Mouse (Mus musculus): ENCODE results near the gene Rnf19b.

The Rnf19b gene

GRCm38 (mm10) chr4:129079126-129079525 lies 21.1 kb downstream of the Rnf19b start:
- no peak for DNase-seq (ENCODE audit: low spot score in 2 of 2)

GRCm38 (mm10) chr4:129081041-129081440 lies 23.0 kb downstream of the Rnf19b start:
- DNase-seq (ENCODE audit: low spot score in 2 of 2), result no peak

GRCm38 (mm10) chr4:129081512-129081911 lies 23.4 kb downstream of the Rnf19b start:
- DNase-seq (ENCODE audit: low spot score in 2 of 2), result no peak

GRCm38 (mm10) chr4:129081939-129082338 lies 23.9 kb downstream of the Rnf19b start:
- no peak for DNase-seq (ENCODE audit: low spot score in 2 of 2)

- peak; percentile 32 to 60 for DNase-seq (ENCODE audit: low spot score in 2 of 2)
These were observed 24.5 kb downstream of the Rnf19b start for GRCm38 (mm10) chr4:129082379-129083115.

GRCm38 (mm10) chr4:129084896-129085295 lies 26.8 kb downstream of the Rnf19b start:
- DNase-seq (ENCODE audit: low spot score in 2 of 2), result no peak

- DNase-seq (ENCODE audit: low spot score in 2 of 2), result peak in 1 of 2 experiments; percentile 58
These were observed 28.0 kb downstream of the Rnf19b start for GRCm38 (mm10) chr4:129086078-129086477.

GRCm38 (mm10) chr4:129087850-129088249 lies 29.8 kb downstream of the Rnf19b start:
- no peak for DNase-seq (ENCODE audit: low spot score in 2 of 2)

GRCm38 (mm10) chr4:129095276-129095675 lies 37.2 kb downstream of the Rnf19b start:
- DNase-seq (ENCODE audit: low spot score in 2 of 2), result no peak

- DNase-seq (ENCODE audit: low spot score in 2 of 2), result no peak
These were observed 38.9 kb downstream of the Rnf19b start for GRCm38 (mm10) chr4:129097006-129097405.

- DNase-seq (ENCODE audit: low spot score in 2 of 2), result no peak
These were observed 44.2 kb downstream of the Rnf19b start for GRCm38 (mm10) chr4:129102133-129102829.

- DNase-seq (ENCODE audit: low spot score in 2 of 2), result no peak
These were observed 47.3 kb downstream of the Rnf19b start, which contains the start of gene Tmem54 for GRCm38 (mm10) chr4:129105356-129105755. Gene Tmem54, plus strand, starts transcription at chr4:129105548.

GRCm38 (mm10) chr4:129106073-129106472 lies 48.0 kb downstream of the Rnf19b start:
- DNase-seq (ENCODE audit: low spot score in 2 of 2), result no peak

GRCm38 (mm10) chr4:129107348-129107899 lies 49.4 kb downstream of the Rnf19b start:
- no peak for DNase-seq (ENCODE audit: low spot score in 2 of 2)

GRCm38 (mm10) chr4:129108624-129109023 lies 50.6 kb downstream of the Rnf19b start:
- DNase-seq (ENCODE audit: low spot score in 2 of 2), result no peak

- no peak for DNase-seq (ENCODE audit: low spot score in 2 of 2)
These were observed 52.7 kb downstream of the Rnf19b start for GRCm38 (mm10) chr4:129110804-129111203.

GRCm38 (mm10) chr4:129111350-129111749 lies 53.3 kb downstream of the Rnf19b start:
- DNase-seq (ENCODE audit: low spot score in 2 of 2), result no peak

GRCm38 (mm10) chr4:129112231-129112630 lies 54.2 kb downstream of the Rnf19b start:
- no peak for DNase-seq (ENCODE audit: low spot score in 2 of 2)

- DNase-seq (ENCODE audit: low spot score in 2 of 2), result peak in 1 of 2 experiments; percentile 45
These were observed 55.3 kb downstream of the Rnf19b start for GRCm38 (mm10) chr4:129113083-129113988.

GRCm38 (mm10) chr4:129116703-129117102 lies 58.6 kb downstream of the Rnf19b start:
- no peak for DNase-seq (ENCODE audit: low spot score in 2 of 2)

- no peak for DNase-seq (ENCODE audit: low spot score in 2 of 2)
These were observed 59.8 kb downstream of the Rnf19b start for GRCm38 (mm10) chr4:129117720-129118510.

All from spleen, postnatal 14 days (tissue).